In genomic region chr11:79137245-79137644, GRCm38 (mm10) we compare ENCODE assay signal across 19 mouse cellular contexts. TPM values are rescaled to one million over a fixed set of nuclear protein-coding genes. Genes with fewer than 3 reads are reported as not detected.
A peak's percentile ranks its signal among the peaks of the same experiment; 100 is the strongest.
DNase-seq lines count a peak whose midpoint lies in the region; ATAC-seq lines count a peak whose summit lies in the region.
"Had no signal": no experiment of that assay in that cellular context is flagged by ENCODE, and none has a peak within 500 bp of the region (broad histone marks: within the 10 kb centered on the region; RNA-seq: fewer than 3 reads in every experiment).

No protein-coding gene starts in this region.

- no peak overlapping the region for H3K4me2 ChIP-seq in forebrain, embryonic 14.5 days (ENCODE audit: low read length)
- H3K4me2 ChIP-seq in forebrain, embryonic 12.5 days = no peak overlapping the region
- H3K4me2 ChIP-seq: limb, embryonic 13.5 days had no signal

- ATAC-seq in forebrain, embryonic 14.5 days = no peak
- no peak for ATAC-seq in forebrain, embryonic 12.5 days (ENCODE audit: low FRiP score)
- ATAC-seq: activated CD4-positive, CD25-positive, alpha-beta regulatory T cell, adult 4 months; lung, postnatal 0 days had no signal

- no peak overlapping the region for H3K4me3 ChIP-seq in forebrain, embryonic 14.5 days (ENCODE audit: low read depth, low read length)
- no peak overlapping the region for H3K4me3 ChIP-seq in forebrain, embryonic 12.5 days (replicated peaks)
- H3K4me3 ChIP-seq: limb, embryonic 13.5 days had no signal

- H3K9ac ChIP-seq in forebrain, embryonic 14.5 days (ENCODE audit: low read length) = no peak overlapping the region
- no peak overlapping the region for H3K9ac ChIP-seq in forebrain, embryonic 12.5 days
- H3K9ac ChIP-seq: limb, embryonic 13.5 days; liver, embryonic 14.5 days had no signal

- H3K36me3 ChIP-seq in forebrain, embryonic 14.5 days (ENCODE audit: control insufficient read depth, insufficient read depth, low read length) = no peaks in the 10 kb centered on the region
- no peaks in the 10 kb centered on the region for H3K36me3 ChIP-seq in forebrain, embryonic 12.5 days (replicated peaks)
- H3K36me3 ChIP-seq: limb, embryonic 13.5 days had no signal

- intact Hi-C loops in left cerebral cortex, postnatal 4 days (cut with DNase I) = no loop called here

- DNase-seq in forebrain, embryonic 14.5 days (ENCODE audit: low spot score) = peak; percentile 52
- peak; percentile 55 for DNase-seq in left cerebral cortex, postnatal 4 days
- no peak for DNase-seq in left cerebral cortex, adult 18-20 months (ENCODE audit: low spot score in 2 of 2)
- peak; percentile 49 for DNase-seq in right cerebral cortex, postnatal 14 days
- DNase-seq in right cerebral cortex, adult 2 months (ENCODE audit: low spot score in 2 of 2) = no peak
- DNase-seq in right cerebral cortex, postnatal 4 days = peak; percentile 31
- DNase-seq in kidney, postnatal 4 days = no peak
- DNase-seq: adrenal gland, postnatal 14 days; cerebellum, adult 9-10 months; gastrocnemius, postnatal 10 days; heart, adult 18-20 months; heart, postnatal 4 days; kidney, adult 9 months; thymus, postnatal 25 days had no signal

- no peaks in the 10 kb centered on the region for H3K27me3 ChIP-seq in forebrain, embryonic 14.5 days (replicated peaks; ENCODE audit: control insufficient read depth, insufficient read depth, low read length)
- H3K27me3 ChIP-seq in forebrain, embryonic 12.5 days = no peaks in the 10 kb centered on the region
- H3K27me3 ChIP-seq: limb, embryonic 13.5 days had no signal

- no peaks in the 10 kb centered on the region for H3K9me3 ChIP-seq in forebrain, embryonic 14.5 days (replicated peaks; ENCODE audit: control insufficient read depth, low read length)
- no peaks in the 10 kb centered on the region for H3K9me3 ChIP-seq in forebrain, embryonic 12.5 days
- H3K9me3 ChIP-seq: limb, embryonic 13.5 days had no signal

- 0 out of 2 replicates have a peak, but pooled peaks cover 7% of the 10 kb centered on the region for H3K4me1 ChIP-seq in forebrain, embryonic 14.5 days (ENCODE audit: control insufficient read depth, insufficient read depth, low read length)
- peaks cover 27% of the 10 kb centered on the region for H3K4me1 ChIP-seq in forebrain, embryonic 12.5 days

- H3K27ac ChIP-seq in forebrain, embryonic 14.5 days (ENCODE audit: low read depth, low read length) = no peak overlapping the region
- no peak overlapping the region for H3K27ac ChIP-seq in forebrain, embryonic 12.5 days
- H3K27ac ChIP-seq: liver, embryonic 14.5 days had no signal

- WGBS in forebrain, embryonic 14.5 days = 75% methylated on average over 5 of the region's 5 CpGs
- 76% methylated on average over 5 of the region's 5 CpGs for WGBS in forebrain, embryonic 12.5 days

RNA-seq across cellular contexts. Expression of gene Ksr1, which starts 9.0 kb away (rescaled TPM):
- polyA plus RNA-seq in forebrain, embryonic 14.5 days (2014; fragmentation: Nextera tagmentation; extraction: Ambion mirVana) = 4.7 and 7.2 TPM in 2 replicates
- polyA plus RNA-seq in forebrain, embryonic 12.5 days (2016; fragmentation: Nextera tagmentation; extraction: Ambion mirVana) = 4.7 and 7.6 TPM in 2 replicates
- total RNA-seq in left cerebral cortex, postnatal 4 days (2021) = 10 to 100 TPM; 49.9 to 50.6 TPM
- total RNA-seq in left cerebral cortex, adult 18-20 months (2021) = 10 to 100 TPM; 49.8 to 50.3 TPM

Comparison
In these comparisons a context has a peak if more than half of its experiments do, and no peak if none do; other contexts are left out.
1. DNase-seq: peak in forebrain, embryonic 14.5 days (single experiment), left cerebral cortex, postnatal 4 days (single experiment), right cerebral cortex, postnatal 14 days (single experiment) and right cerebral cortex, postnatal 4 days (single experiment); none in left cerebral cortex, adult 18-20 months (0 of 2), right cerebral cortex, adult 2 months (0 of 2) and kidney, postnatal 4 days (0 of 2).